Mouse (Mus musculus) liver, embryonic 16.5 days (tissue): ENCODE results near the gene Tmem63c. TPM values are rescaled to one million over a fixed set of nuclear protein-coding genes. Genes with fewer than 3 reads are reported as not detected.

Source experiments
- ATAC-seq: fragments of 200-750 bp; cut with Nextera tagmentation; 2 replicates; pipeline ENCODE4 v1.8.0; 2017; ENCODE audit warnings: low read depth, mild to moderate bottlenecking, moderate number of reproducible peaks, moderate library complexity
- H3K27ac ChIP-seq: fragments of 300-500 bp; sonication (generic); 2 replicates; pipeline ENCODE4 v1.5.1; 2014; ENCODE audit warnings: mild to moderate bottlenecking, low read length
- H3K27me3 ChIP-seq: fragments of 300-500 bp; sonication (generic); 2 replicates; pipeline ENCODE4 v1.6.1; 2014; ENCODE audit warnings: low read depth, low read length, mixed read lengths; ENCODE audit not compliant: control insufficient read depth, insufficient read depth
- H3K36me3 ChIP-seq: fragments of 300-500 bp; sonication (generic); 2 replicates; pipeline ENCODE4 v1.6.1; 2014; ENCODE audit warnings: mild to moderate bottlenecking; ENCODE audit not compliant: control insufficient read depth, insufficient read depth
- H3K4me1 ChIP-seq: fragments of 300-500 bp; sonication (generic); 2 replicates; pipeline ENCODE4 v1.6.1; 2014; ENCODE audit warnings: low read depth, low read length, mixed read lengths; ENCODE audit not compliant: control insufficient read depth
- H3K4me2 ChIP-seq: fragments of 300-500 bp; sonication (generic); 2 replicates; pipeline ENCODE4 v1.6.1; 2014; ENCODE audit warnings: low read depth, low read length, mixed read lengths
- H3K4me3 ChIP-seq: fragments of 300-500 bp; sonication (generic); 2 replicates; pipeline ENCODE4 v1.5.1; 2014; ENCODE audit warnings: low read depth, mild to moderate bottlenecking, low read length
- H3K9ac ChIP-seq: fragments of 300-500 bp; sonication (generic); 2 replicates; pipeline ENCODE4 v1.6.1; 2014; ENCODE audit warnings: low read depth, low read length
- H3K9me3 ChIP-seq: fragments of 300-500 bp; sonication (generic); replicated peaks from 2 replicates; pipeline ENCODE4 v1.6.1; 2016; ENCODE audit warnings: low read length; ENCODE audit not compliant: control insufficient read depth
- WGBS: fragments of 180-500 bp; shearing (Covaris S2); extraction: QIAGEN DNeasy Blood & Tissue Kit; methylation state at CpG from one replicate; pipeline ENCODE4 v1.1.7; 2014; ENCODE audit not compliant: insufficient replicate concordance; 5-methylcytosine and 5-hydroxymethylcytosine counted together
- polyA plus RNA-seq: library from polyadenylated mRNA; unstranded; fragments of >200 nt; fragmentation: Nextera tagmentation; extraction: Ambion mirVana; gene quantifications from 2 replicates; pipeline ENCODE4 v1.2.1, GENCODE M21; 2015

The Tmem63c gene
- polyA plus RNA-seq, 1 experiment from 2014 or later: not detected

DNA sequence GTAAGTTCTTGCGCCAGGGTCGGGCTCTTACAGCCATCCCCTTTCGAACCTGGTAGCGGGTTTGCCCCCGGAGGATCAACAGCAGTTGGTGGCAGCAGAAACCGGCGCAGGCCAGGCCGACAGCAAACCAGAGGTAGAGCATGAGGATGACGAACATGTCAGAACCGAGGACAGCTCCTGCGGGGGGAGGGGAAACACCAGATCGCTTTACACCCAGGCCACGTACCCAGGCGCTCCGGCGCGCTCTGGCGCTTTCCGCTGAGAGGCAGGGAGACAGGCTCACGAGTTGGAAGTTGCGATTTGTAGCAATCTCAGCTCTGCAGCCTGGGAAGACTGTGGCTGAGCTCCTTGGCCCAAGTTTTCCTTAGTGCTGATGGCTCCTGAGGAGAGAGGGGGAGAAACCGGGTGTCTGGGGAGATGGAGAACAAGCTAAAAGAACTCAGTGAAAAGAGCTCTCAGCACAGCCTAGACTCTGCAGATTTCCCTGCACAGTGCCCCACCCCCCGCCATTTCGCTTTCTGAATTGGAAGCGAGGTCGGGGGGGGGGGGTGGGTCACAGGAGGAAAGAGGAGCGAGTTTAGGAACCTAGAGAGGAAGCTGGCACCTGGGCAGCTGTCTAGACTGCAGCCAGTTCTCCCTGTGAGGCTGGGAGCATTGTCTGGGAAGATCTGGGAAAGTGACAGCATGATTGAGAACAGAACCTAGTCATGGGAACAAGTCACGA, 37.5 kb upstream of the Tmem63c start:
- Histone ChIP-seq H3K27ac (no peak overlapping the region), H3K4me3 (no peak overlapping the region), H3K9ac (no peak overlapping the region), H3K4me1 (no peaks in the 10 kb centered on the region), H3K27me3 (peaks cover 41% of the 10 kb centered on the region), H3K36me3 (no peaks in the 10 kb centered on the region), H3K4me2 (no peak overlapping the region), H3K9me3 (no peaks in the 10 kb centered on the region)
- no peak for ATAC-seq
- 3% methylated on average over 27 of the region's 28 CpGs for WGBS

DNA sequence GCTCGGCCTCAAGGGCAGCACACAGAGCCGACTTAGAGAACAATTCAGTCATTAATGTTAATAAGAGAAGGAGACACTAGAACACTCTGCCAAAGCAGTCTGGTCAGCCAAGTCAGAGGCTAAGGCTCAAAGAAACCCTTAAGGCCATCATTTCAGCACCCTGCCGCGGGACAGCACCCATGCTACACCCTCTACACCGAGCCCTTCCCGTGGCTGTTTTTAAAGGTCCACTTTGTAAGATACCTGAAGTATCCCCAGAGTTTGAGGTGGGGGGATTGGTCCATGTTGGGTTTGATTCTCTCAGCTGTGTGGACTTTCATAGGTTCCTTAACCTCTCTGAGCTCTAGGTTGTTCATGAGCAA, 37.0 kb upstream of the Tmem63c start:
- H3K4me3 ChIP-seq: no peak overlapping the region
- H3K9me3 ChIP-seq: no peaks in the 10 kb centered on the region
- no peaks in the 10 kb centered on the region for H3K4me1 ChIP-seq
- peaks cover 43% of the 10 kb centered on the region for H3K27me3 ChIP-seq
- H3K36me3 ChIP-seq: no peaks in the 10 kb centered on the region
- no peak for ATAC-seq
- H3K27ac ChIP-seq: no peak overlapping the region
- H3K9ac ChIP-seq: no peak overlapping the region
- no peak overlapping the region for H3K4me2 ChIP-seq
- WGBS: 10% methylated on average over 6 of the region's 6 CpGs

DNA sequence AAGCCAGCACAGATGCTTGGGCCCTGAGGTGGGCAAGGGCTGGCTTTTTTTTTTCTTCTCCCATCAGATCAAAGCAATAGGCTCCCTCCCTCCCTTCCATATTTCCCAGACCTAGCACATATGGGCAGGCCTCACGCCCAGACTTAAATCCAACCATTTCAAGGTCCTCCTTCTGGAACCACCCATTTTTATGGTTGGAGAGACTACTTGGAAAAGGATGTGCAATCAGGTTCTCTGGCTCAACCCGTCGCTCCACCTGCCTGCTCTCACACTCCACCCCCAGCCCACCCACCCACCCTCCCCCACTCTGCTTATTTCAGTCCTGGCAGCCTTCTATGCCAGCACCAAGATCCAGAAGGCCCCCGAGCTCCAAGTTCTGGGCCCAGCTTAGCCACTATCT, 34.6 kb upstream of the Tmem63c start:
- no peaks in the 10 kb centered on the region for H3K9me3 ChIP-seq
- no peaks in the 10 kb centered on the region for H3K4me1 ChIP-seq
- no peak for ATAC-seq
- no peak overlapping the region for H3K9ac ChIP-seq
- no peak overlapping the region for H3K4me3 ChIP-seq
- no peaks in the 10 kb centered on the region for H3K36me3 ChIP-seq
- peaks cover 64% of the 10 kb centered on the region for H3K27me3 ChIP-seq
- WGBS: 43% methylated on average over 4 of the region's 4 CpGs
- H3K27ac ChIP-seq: no peak overlapping the region
- no peak overlapping the region for H3K4me2 ChIP-seq

DNA sequence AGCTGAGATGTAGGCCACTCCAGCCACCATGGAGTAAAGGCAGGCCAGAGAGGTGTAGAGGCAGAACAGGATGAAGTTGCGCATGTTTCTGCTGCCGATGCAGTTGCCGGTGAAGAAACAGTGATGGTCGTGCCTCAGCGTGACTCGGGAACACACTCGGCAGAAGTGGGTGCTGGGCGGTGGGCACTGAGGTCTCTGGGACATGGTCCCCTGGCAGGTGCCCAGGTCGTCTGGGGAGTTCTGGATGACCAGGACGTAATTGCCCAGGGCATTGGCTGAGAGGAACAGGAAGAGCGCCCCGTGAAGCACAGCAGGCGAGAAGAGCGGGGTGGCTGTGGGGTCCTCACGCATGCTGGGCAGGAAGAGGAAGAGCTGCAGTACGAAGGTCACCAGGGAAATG, 32.9 kb upstream of the Tmem63c start:
- no peak overlapping the region for H3K4me3 ChIP-seq
- no peak overlapping the region for H3K27ac ChIP-seq
- H3K9ac ChIP-seq: no peak overlapping the region
- no peak overlapping the region for H3K4me2 ChIP-seq
- H3K9me3 ChIP-seq: no peaks in the 10 kb centered on the region
- no peaks in the 10 kb centered on the region for H3K4me1 ChIP-seq
- WGBS: 30% methylated on average over 16 of the region's 16 CpGs
- no peak for ATAC-seq
- H3K36me3 ChIP-seq: no peaks in the 10 kb centered on the region
- H3K27me3 ChIP-seq: peaks cover 60% of the 10 kb centered on the region

DNA sequence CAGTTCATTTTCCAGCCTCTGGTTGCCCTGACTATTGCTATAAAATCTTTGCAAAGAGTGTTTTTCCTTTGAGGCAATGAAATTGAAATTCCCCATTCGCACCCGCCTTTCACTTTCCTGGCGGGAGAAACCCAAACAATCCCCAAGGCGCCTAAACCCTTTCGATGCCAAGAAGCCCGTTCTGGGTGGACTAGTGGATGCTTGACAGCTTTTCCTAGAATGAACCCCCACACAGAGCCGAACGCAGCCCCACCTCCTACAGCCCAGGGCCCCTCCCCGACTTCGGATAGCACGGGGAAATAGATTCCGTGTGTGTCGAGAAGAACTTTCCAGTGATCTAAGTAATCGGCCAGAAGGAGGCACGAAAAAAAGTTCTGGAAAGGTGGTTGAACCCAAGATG, 31.8 kb upstream of the Tmem63c start:
- Histone ChIP-seq H3K9me3 (no peaks in the 10 kb centered on the region), H3K4me1 (no peaks in the 10 kb centered on the region), H3K4me3 (no peak overlapping the region), H3K4me2 (no peak overlapping the region), H3K27me3 (peaks cover 49% of the 10 kb centered on the region), H3K9ac (no peak overlapping the region), H3K36me3 (no peaks in the 10 kb centered on the region), H3K27ac (no peak overlapping the region)
- 9% methylated on average over 15 of the region's 15 CpGs for WGBS
- no peak for ATAC-seq

DNA sequence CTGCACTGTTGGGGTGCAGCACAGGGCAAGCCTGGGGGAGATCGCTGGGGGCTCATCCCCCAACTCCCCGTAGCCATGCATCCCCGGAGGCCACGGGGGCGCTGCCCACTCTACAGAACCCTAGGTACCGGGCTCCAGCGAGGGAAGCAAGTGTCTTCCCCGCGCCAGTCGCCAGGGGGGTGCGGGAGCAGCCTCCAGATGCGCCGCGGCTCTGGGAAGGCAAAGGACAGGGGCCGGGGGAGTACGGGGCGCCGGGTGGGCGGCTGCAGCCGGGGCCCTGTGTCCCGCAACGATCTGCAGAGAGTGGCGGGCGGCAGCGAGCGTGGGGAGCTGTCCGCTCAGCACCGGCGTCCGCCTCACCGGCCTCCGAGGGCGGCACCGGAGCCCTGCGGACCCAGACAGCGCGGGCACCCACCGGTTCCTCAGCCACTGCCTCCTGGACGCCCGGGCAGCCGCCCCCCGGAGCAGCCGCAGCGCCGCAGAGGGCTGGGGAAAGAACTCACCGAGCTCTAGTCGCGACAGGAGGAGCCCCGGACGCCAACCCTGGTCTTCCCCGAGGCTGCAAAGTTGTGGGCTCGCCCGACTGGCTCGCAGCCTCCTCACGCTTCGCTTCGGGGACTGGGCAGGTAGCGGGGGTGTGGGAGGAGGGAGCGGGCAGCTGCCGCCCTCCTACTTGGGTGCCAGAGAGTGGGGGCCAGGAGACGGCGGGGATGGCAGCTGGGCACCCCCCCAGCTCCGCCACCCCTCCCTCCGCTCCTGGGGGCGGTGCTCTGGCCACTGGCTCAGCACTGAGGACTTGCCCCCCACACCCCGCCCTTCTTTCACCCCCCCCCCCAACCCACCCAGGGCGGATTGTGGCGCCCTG, 31.0 kb upstream of the Tmem63c start, which contains the start of gene Zdhhc22:
Gene Zdhhc22 (minus strand): TSS at position 541 of the 865 bp plus-strand sequence.
- peaks cover 46% of the 10 kb centered on the region for H3K27me3 ChIP-seq
- no peaks in the 10 kb centered on the region for H3K9me3 ChIP-seq
- no peaks in the 10 kb centered on the region for H3K4me1 ChIP-seq
- no peak within 1 kb of the TSS for H3K4me3 ChIP-seq
- no peak for ATAC-seq
- H3K4me2 ChIP-seq: no peak within 1 kb of the TSS
- H3K9ac ChIP-seq: no peak within 1 kb of the TSS
- under 1% methylated on average over 56 of the region's 68 CpGs for WGBS
- H3K36me3 ChIP-seq: no peaks in the 10 kb centered on the region
- no peak within 1 kb of the TSS for H3K27ac ChIP-seq

DNA sequence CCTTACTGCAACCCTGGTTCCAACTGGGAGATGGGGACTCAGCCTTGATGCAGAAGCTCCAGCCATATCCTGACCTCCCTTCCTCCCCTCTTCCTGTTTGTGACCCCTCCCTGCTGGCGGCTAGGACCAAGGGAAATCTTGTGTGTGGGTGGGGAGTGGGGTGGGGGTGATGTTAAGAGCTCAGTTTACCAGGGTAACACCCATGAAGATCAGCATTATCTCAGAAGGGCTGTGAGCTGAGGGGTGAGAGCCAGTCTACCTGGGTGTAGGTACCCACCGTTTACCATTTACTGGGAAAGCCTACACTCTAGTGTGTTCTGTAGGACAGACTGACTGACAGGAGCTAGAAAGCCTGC, 30.4 kb upstream of the Tmem63c start:
- H3K4me2 ChIP-seq: no peak overlapping the region
- no peak overlapping the region for H3K4me3 ChIP-seq
- H3K9ac ChIP-seq: no peak overlapping the region
- WGBS: 29% methylated on average over 2 of the region's 2 CpGs
- H3K27ac ChIP-seq: no peak overlapping the region
- peaks cover 46% of the 10 kb centered on the region for H3K27me3 ChIP-seq
- H3K9me3 ChIP-seq: no peaks in the 10 kb centered on the region
- no peaks in the 10 kb centered on the region for H3K4me1 ChIP-seq
- no peak for ATAC-seq
- H3K36me3 ChIP-seq: no peaks in the 10 kb centered on the region

DNA sequence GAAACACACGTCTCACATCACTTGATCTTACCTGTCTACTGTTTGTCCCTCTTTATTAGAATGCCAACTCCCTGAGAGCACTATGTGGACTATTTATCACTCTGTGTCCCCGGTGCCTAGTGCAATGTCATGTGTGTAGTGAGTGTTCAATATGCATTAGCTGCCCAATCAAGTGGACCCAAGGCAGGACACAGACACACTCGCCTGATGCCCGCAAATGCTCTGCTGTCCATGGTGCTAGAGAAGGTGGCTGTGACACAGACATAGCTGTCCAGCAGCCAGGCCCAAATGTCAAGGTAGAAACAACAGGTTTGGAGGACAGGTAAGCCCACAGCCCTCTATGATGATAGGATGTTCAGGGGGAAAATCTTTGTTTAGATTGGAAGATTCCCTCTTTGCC, 27.0 kb upstream of the Tmem63c start:
- Histone ChIP-seq H3K4me2 (no peak overlapping the region), H3K4me3 (no peak overlapping the region), H3K4me1 (no peaks in the 10 kb centered on the region), H3K27ac (no peak overlapping the region), H3K36me3 (no peaks in the 10 kb centered on the region), H3K27me3 (peaks cover 24% of the 10 kb centered on the region), H3K9me3 (no peaks in the 10 kb centered on the region), H3K9ac (no peak overlapping the region)
- ATAC-seq: no peak
- WGBS: 26% methylated on average over 4 of the region's 4 CpGs

DNA sequence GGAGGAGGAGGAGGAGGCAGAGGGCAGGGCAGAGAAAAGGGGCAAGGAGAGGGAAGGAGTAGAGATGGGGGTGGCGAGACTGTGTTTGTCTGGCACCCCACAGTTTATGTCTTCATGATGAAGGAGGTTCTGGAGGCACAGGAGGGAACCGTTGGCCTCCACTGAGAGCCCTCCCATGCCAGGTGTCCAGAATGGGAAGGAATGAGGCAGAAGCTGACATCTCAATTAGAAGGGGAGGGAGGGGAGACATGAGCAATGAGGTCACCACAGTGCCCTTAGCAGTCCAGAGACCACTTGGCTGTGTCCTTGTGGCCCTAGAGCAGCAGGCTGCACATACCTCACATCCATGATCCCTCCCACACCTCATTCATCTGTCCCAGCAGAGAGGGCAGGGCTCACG, 26.4 kb upstream of the Tmem63c start:
- Histone ChIP-seq H3K4me2 (no peak overlapping the region), H3K4me1 (no peaks in the 10 kb centered on the region), H3K27me3 (peaks cover 18% of the 10 kb centered on the region), H3K4me3 (no peak overlapping the region), H3K27ac (no peak overlapping the region), H3K9ac (no peak overlapping the region), H3K9me3 (no peaks in the 10 kb centered on the region), H3K36me3 (no peaks in the 10 kb centered on the region)
- 26% methylated on average over 3 of the region's 3 CpGs for WGBS
- no peak for ATAC-seq
